Mouse (Mus musculus): Measurements from ENCODE around the gene Lman1l. TPM values are rescaled to one million over a fixed set of nuclear protein-coding genes. Genes with fewer than 3 reads are reported as not detected.

Gene Lman1l
- total RNA-seq, 1 experiment = 0.22 TPM

DNA sequence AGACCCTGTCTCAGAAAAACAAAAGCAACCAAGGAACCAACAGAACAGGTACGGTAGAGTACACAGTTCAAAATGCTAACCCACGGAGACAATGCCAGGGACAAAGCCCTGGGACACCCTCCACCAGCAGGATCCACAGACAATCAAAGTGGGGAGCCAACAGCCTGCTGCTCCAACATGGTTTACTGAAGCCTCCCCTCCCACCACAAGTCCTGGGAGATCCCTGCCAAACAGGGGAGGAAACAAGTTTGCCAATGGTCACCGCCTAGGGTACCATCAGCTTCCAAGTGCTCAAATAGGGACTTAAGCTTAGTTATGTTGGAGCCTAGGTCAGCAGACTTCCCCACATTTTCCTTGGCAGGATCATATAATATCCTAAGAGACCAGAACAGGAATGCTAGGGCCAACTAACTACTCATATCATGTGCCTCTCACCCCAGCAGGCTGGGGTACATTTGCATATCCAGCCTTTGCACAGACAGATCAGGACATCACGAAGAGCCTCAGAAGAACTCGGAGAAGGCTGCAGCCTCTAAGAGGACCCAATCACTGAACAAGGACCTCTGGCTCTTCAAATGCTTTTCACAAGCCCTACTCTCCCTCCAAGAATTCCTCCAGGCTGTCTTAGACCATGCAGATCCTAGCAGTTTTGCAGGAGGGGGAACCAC is 19.2 kb upstream of the Lman1l start:
- H3K9me3 ChIP-seq (ENCODE audit: control insufficient read depth, insufficient read depth, low read depth, low read length) = no peaks in the 10 kb centered on the region
- H3K4me1 ChIP-seq (ENCODE audit: control insufficient read depth in 2 of 2, insufficient read depth in 2 of 2, low read length in 2 of 2, poor library complexity in 1 of 2) = peaks cover 0 to 26% of the 10 kb centered on the region in 2 experiments; a peak in 2 of 4 replicates
- no peak for DNase-seq (ENCODE audit: low read depth, low spot score)
- TF ChIP-seq CHD2 (IDR thresholded peaks at IDR 0.05; ENCODE audit: low read depth, low read length) (no peak), HCFC1 (IDR thresholded peaks at IDR 0.05; ENCODE audit: borderline replicate concordance, insufficient read depth, low read length) (no peak), ZC3H11A (IDR thresholded peaks at IDR 0.05; ENCODE audit: borderline replicate concordance, low read depth, low read length) (no peak), MAFK (IDR thresholded peaks at IDR 0.05; ENCODE audit: insufficient read depth, low read depth, low read length) (no peak), ZNF384 (IDR thresholded peaks at IDR 0.05; ENCODE audit: low read depth, low read length) (no peak)
- peak overlapping the region in 1 of 2 experiments; percentile 17; a peak in 1 of 4 replicates for H3K4me3 ChIP-seq (ENCODE audit: insufficient read depth in 1 of 2, low read depth in 1 of 2, low read length in 2 of 2, poor library complexity in 1 of 2, severe bottlenecking in 1 of 2)
- peaks cover 5% of the 10 kb centered on the region; the same call in 1 of the 2 replicates for H3K36me3 ChIP-seq (ENCODE audit: control insufficient read depth, insufficient read depth, low read length, poor library complexity, severe bottlenecking)
- H3K27ac ChIP-seq (ENCODE audit: insufficient read depth, low read depth, low read length, poor library complexity, severe bottlenecking) = no peak overlapping the region
- 0 out of 2 replicates have a peak overlapping the region, but pooled peaks have one; percentile 0 for H3K9ac ChIP-seq (ENCODE audit: insufficient read depth, low read depth, low read length, poor library complexity, severe bottlenecking)
- in situ Hi-C loops (cut with MboI; ENCODE audit: low sequenced_read_pairs in 2 of 2, unreplicated experiment in 2 of 2) = no loop called here

- H3K9ac ChIP-seq (ENCODE audit: insufficient read depth, low read depth, low read length, poor library complexity, severe bottlenecking) = no peak overlapping the region
- H3K36me3 ChIP-seq (ENCODE audit: control insufficient read depth, insufficient read depth, low read length, poor library complexity, severe bottlenecking) = peaks cover 4% of the 10 kb centered on the region; the same call in 1 of the 2 replicates
- H3K9me3 ChIP-seq (ENCODE audit: control insufficient read depth, insufficient read depth, low read depth, low read length) = no peaks in the 10 kb centered on the region
- in situ Hi-C loops (cut with MboI; ENCODE audit: low sequenced_read_pairs in 2 of 2, unreplicated experiment in 2 of 2) = no loop called here
- no peak overlapping the region for H3K4me3 ChIP-seq (ENCODE audit: insufficient read depth in 1 of 2, low read depth in 1 of 2, low read length in 2 of 2, poor library complexity in 1 of 2, severe bottlenecking in 1 of 2)
- H3K27ac ChIP-seq (ENCODE audit: insufficient read depth, low read depth, low read length, poor library complexity, severe bottlenecking) = no peak overlapping the region
- H3K4me1 ChIP-seq (ENCODE audit: control insufficient read depth in 2 of 2, insufficient read depth in 2 of 2, low read length in 2 of 2, poor library complexity in 1 of 2) = peaks cover 0 to 20% of the 10 kb centered on the region in 2 experiments; a peak in 2 of 4 replicates
- no peak for DNase-seq (ENCODE audit: low read depth, low spot score)
- no peak for TF ChIP-seq ZNF384 (IDR thresholded peaks at IDR 0.05; ENCODE audit: low read depth, low read length)
- no peak for TF ChIP-seq CHD2 (IDR thresholded peaks at IDR 0.05; ENCODE audit: low read depth, low read length)
- no peak for TF ChIP-seq ZC3H11A (IDR thresholded peaks at IDR 0.05; ENCODE audit: borderline replicate concordance, low read depth, low read length)
- no peak for TF ChIP-seq HCFC1 (IDR thresholded peaks at IDR 0.05; ENCODE audit: borderline replicate concordance, insufficient read depth, low read length)
- no peak for TF ChIP-seq MAFK (IDR thresholded peaks at IDR 0.05; ENCODE audit: insufficient read depth, low read depth, low read length)
Observed at GRCm38 (mm10) chr9:57638651-57639459, 18.3 kb upstream of the Lman1l start.

- Histone ChIP-seq H3K36me3 (ENCODE audit: control insufficient read depth, insufficient read depth, low read length, poor library complexity, severe bottlenecking) (no peaks in the 10 kb centered on the region; the same call in 1 of the 2 replicates), H3K9me3 (ENCODE audit: control insufficient read depth, insufficient read depth, low read depth, low read length) (no peaks in the 10 kb centered on the region), H3K4me1 (ENCODE audit: control insufficient read depth in 2 of 2, insufficient read depth in 2 of 2, low read length in 2 of 2, poor library complexity in 1 of 2) (peaks cover 0 to 13% of the 10 kb centered on the region in 2 experiments; a peak in 2 of 4 replicates), H3K4me3 (ENCODE audit: insufficient read depth in 1 of 2, low read depth in 1 of 2, low read length in 2 of 2, poor library complexity in 1 of 2, severe bottlenecking in 1 of 2) (no peak overlapping the region), H3K27ac (ENCODE audit: insufficient read depth, low read depth, low read length, poor library complexity, severe bottlenecking) (no peak overlapping the region), H3K9ac (ENCODE audit: insufficient read depth, low read depth, low read length, poor library complexity, severe bottlenecking) (no peak overlapping the region)
- no peak for TF ChIP-seq HCFC1 (IDR thresholded peaks at IDR 0.05; ENCODE audit: borderline replicate concordance, insufficient read depth, low read length)
- TF ChIP-seq CHD2 (IDR thresholded peaks at IDR 0.05; ENCODE audit: low read depth, low read length) = no peak
- no peak for TF ChIP-seq ZC3H11A (IDR thresholded peaks at IDR 0.05; ENCODE audit: borderline replicate concordance, low read depth, low read length)
- no peak for TF ChIP-seq ZNF384 (IDR thresholded peaks at IDR 0.05; ENCODE audit: low read depth, low read length)
- TF ChIP-seq MAFK (IDR thresholded peaks at IDR 0.05; ENCODE audit: insufficient read depth, low read depth, low read length) = no peak
- in situ Hi-C loops (cut with MboI; ENCODE audit: low sequenced_read_pairs in 2 of 2, unreplicated experiment in 2 of 2) = no loop called here
- DNase-seq (ENCODE audit: low read depth, low spot score) = no peak
Observed at GRCm38 (mm10) chr9:57637741-57638322, 17.3 kb upstream of the Lman1l start.

DNA sequence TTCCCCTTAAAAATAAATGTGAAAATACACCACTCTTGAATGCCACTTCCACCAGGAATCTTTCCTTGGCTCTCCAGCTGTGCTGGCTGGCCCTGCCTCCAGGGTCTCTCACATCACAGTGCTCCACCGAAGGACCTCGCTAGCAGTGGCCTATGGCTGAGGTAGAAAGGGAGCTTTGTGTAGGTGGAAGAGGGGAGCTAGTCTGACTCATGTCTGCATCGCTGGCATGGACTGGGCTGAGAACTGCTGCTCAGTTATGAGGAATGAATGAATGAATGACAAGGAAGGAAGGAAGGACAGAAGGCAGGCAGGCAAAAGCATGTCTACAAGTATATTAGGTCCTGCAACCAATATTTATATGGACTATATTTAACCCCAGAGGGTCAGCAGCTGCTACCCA is 16.7 kb upstream of the Lman1l start:
- H3K36me3 ChIP-seq (ENCODE audit: control insufficient read depth, insufficient read depth, low read length, poor library complexity, severe bottlenecking) = no peaks in the 10 kb centered on the region; the same call in 1 of the 2 replicates

More for the DNA sequence above, 16.7 kb upstream of the Lman1l start:
- Histone ChIP-seq H3K9ac (ENCODE audit: insufficient read depth, low read depth, low read length, poor library complexity, severe bottlenecking) (no peak overlapping the region), H3K4me1 (ENCODE audit: control insufficient read depth in 2 of 2, insufficient read depth in 2 of 2, low read length in 2 of 2, poor library complexity in 1 of 2) (peaks cover 0 to 10% of the 10 kb centered on the region in 2 experiments; a peak in 1 of 4 replicates), H3K27ac (ENCODE audit: insufficient read depth, low read depth, low read length, poor library complexity, severe bottlenecking) (no peak overlapping the region), H3K9me3 (ENCODE audit: control insufficient read depth, insufficient read depth, low read depth, low read length) (no peaks in the 10 kb centered on the region), H3K4me3 (ENCODE audit: insufficient read depth in 1 of 2, low read depth in 1 of 2, low read length in 2 of 2, poor library complexity in 1 of 2, severe bottlenecking in 1 of 2) (no peak overlapping the region)
- no peak for TF ChIP-seq HCFC1 (IDR thresholded peaks at IDR 0.05; ENCODE audit: borderline replicate concordance, insufficient read depth, low read length)
- no peak for TF ChIP-seq CHD2 (IDR thresholded peaks at IDR 0.05; ENCODE audit: low read depth, low read length)
- in situ Hi-C loops (cut with MboI; ENCODE audit: low sequenced_read_pairs in 2 of 2, unreplicated experiment in 2 of 2) = no loop called here
- no peak for DNase-seq (ENCODE audit: low read depth, low spot score)

Data from ES-E14 (cell line).